Mouse (Mus musculus): Measurements from ENCODE around the gene Klf6.

The Klf6 gene

GRCm38 (mm10) chr13:5861157-5862002 lies at the start of gene Klf6:
Klf6 (plus strand) TSS chr13:5861482.
- peak; percentile 98 to 99 for DNase-seq

- no peak for DNase-seq
Observed at GRCm38 (mm10) chr13:5813433-5813832, 47.8 kb upstream of the Klf6 start.

- DNase-seq: no peak
Observed at GRCm38 (mm10) chr13:5817250-5817649, 44.0 kb upstream of the Klf6 start.

GRCm38 (mm10) chr13:5819173-5819572 lies 42.1 kb upstream of the Klf6 start:
- no peak for DNase-seq

- no peak for DNase-seq
Observed at GRCm38 (mm10) chr13:5822586-5822985, 38.7 kb upstream of the Klf6 start.

GRCm38 (mm10) chr13:5823150-5823549 lies 38.1 kb upstream of the Klf6 start:
- no peak for DNase-seq

- no peak for DNase-seq
Observed at GRCm38 (mm10) chr13:5824189-5824815, 37.0 kb upstream of the Klf6 start.

- no peak for DNase-seq
Observed at GRCm38 (mm10) chr13:5826170-5826827, 35.0 kb upstream of the Klf6 start.

- no peak for DNase-seq
Observed at GRCm38 (mm10) chr13:5831976-5832375, 29.3 kb upstream of the Klf6 start.

GRCm38 (mm10) chr13:5837174-5837777 lies 24.0 kb upstream of the Klf6 start:
- DNase-seq: no peak

GRCm38 (mm10) chr13:5841418-5841817 lies 19.9 kb upstream of the Klf6 start:
- no peak for DNase-seq

GRCm38 (mm10) chr13:5842911-5843310 lies 18.4 kb upstream of the Klf6 start:
- no peak for DNase-seq

- no peak for DNase-seq
Observed at GRCm38 (mm10) chr13:5843829-5844228, 17.5 kb upstream of the Klf6 start.

GRCm38 (mm10) chr13:5844338-5844737 lies 16.9 kb upstream of the Klf6 start:
- DNase-seq: no peak

- no peak for DNase-seq
Observed at GRCm38 (mm10) chr13:5845161-5845590, 16.1 kb upstream of the Klf6 start.

- DNase-seq: no peak
Observed at GRCm38 (mm10) chr13:5845605-5846004, 15.7 kb upstream of the Klf6 start.

- no peak for DNase-seq
Observed at GRCm38 (mm10) chr13:5846860-5847259, 14.4 kb upstream of the Klf6 start.

- no peak for DNase-seq
Observed at GRCm38 (mm10) chr13:5847736-5848135, 13.5 kb upstream of the Klf6 start.

GRCm38 (mm10) chr13:5860651-5861156 lies 578 bp upstream of the Klf6 start:
- peak; percentile 69 to 72 for DNase-seq

GRCm38 (mm10) chr13:5862003-5862625 lies 832 bp downstream of the Klf6 start:
- DNase-seq: peak; percentile 61 to 73

- DNase-seq: no peak
Observed at GRCm38 (mm10) chr13:5862626-5863407, 1.5 kb downstream of the Klf6 start.

GRCm38 (mm10) chr13:5863408-5863891 lies 2.2 kb downstream of the Klf6 start:
- DNase-seq: no peak

All from thymus, postnatal 36 days (tissue).